Mouse (Mus musculus) lung, postnatal 0 days (tissue): ENCODE measurements around the gene Elmo1.

Source experiments
- CTCF ChIP-seq: IDR thresholded peaks from 2 replicates; pipeline ENCODE4 v1.5.1; 2016; ENCODE audit warnings: antibody characterized with exemption, mild to moderate bottlenecking
- EP300 ChIP-seq: IDR thresholded peaks from 2 replicates; pipeline ENCODE4 v1.6.1; 2016; ENCODE audit warnings: antibody characterized with exemption, mild to moderate bottlenecking, control low read depth

DNA sequence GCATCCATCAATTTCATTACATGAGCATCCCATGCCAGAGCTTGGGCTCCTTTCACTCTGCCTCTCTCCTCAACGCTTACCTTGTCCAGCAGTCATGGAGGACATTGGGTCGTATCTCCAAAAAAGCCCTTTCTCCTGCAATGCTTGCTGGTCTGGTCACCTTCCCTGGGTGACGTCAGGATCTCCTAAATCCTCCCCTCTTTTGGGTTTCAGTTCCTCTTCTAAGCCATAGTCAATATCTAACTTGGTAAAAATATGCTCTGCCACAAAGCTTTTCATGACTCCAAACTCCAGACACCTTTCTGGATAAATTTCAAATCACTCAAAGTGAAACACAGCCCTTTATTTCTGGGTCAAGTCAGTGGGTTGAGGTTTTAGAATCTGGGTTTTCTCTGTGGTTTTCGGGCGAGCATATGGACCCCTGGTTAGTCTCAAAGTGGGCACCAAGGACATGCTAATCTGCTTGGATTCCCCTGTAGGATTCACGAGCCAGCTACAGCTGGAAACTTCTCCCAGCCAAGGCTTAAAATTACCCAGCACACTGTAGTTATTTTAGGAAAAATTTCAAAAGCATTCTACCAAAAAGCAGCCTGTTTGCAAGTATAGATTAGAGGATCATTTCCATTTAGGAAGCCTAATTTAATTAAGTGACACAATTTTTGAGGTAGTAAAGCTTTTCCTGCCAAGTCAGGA is 403.8 kb downstream of the Elmo1 start:
- TF ChIP-seq EP300: no peak
- no peak for TF ChIP-seq CTCF
